Mouse (Mus musculus) intestine, embryonic 15.5 days (tissue): ENCODE data around the gene Gpr146. TPM values are rescaled to one million over a fixed set of nuclear protein-coding genes. Genes with fewer than 3 reads are reported as not detected.

ENCODE experiments used
- ATAC-seq: fragments of 200-750 bp; cut with Nextera tagmentation; 2 replicates; pipeline ENCODE4 v1.8.0; 2017; ENCODE audit warnings: moderate TSS enrichment, moderate library complexity
- H3K27ac ChIP-seq: fragments of 300-500 bp; sonication (generic); 2 replicates; pipeline ENCODE4 v1.5.1; 2015; ENCODE audit warnings: mild to moderate bottlenecking, inconsistent platforms
- H3K27me3 ChIP-seq: fragments of 300-500 bp; sonication (generic); replicated peaks from 2 replicates; pipeline ENCODE4 v1.6.1; 2015; ENCODE audit warnings: inconsistent platforms
- H3K36me3 ChIP-seq: fragments of 300-500 bp; sonication (generic); 2 replicates; pipeline ENCODE4 v1.6.1; 2015; ENCODE audit warnings: inconsistent platforms
- H3K4me1 ChIP-seq: fragments of 300-500 bp; sonication (generic); replicated peaks from 2 replicates; pipeline ENCODE4 v1.6.1; 2015; ENCODE audit warnings: inconsistent platforms
- H3K4me2 ChIP-seq: fragments of 300-500 bp; sonication (generic); replicated peaks from 2 replicates; pipeline ENCODE4 v1.6.1; 2015; ENCODE audit warnings: mild to moderate bottlenecking, inconsistent platforms
- H3K4me3 ChIP-seq: fragments of 300-500 bp; sonication (generic); replicated peaks from 2 replicates; pipeline ENCODE4 v1.5.1; 2015; ENCODE audit warnings: inconsistent platforms
- H3K9ac ChIP-seq: fragments of 300-500 bp; sonication (generic); 2 replicates; pipeline ENCODE4 v1.6.1; 2015; ENCODE audit warnings: inconsistent platforms
- H3K9me3 ChIP-seq: fragments of 300-500 bp; sonication (generic); 2 replicates; pipeline ENCODE4 v1.6.1; 2016; ENCODE audit warnings: inconsistent platforms
- WGBS: fragments of 180-500 bp; shearing (Covaris S2); methylation state at CpG from one replicate; pipeline ENCODE4 v1.1.7; 2015; 5-methylcytosine and 5-hydroxymethylcytosine counted together
- polyA plus RNA-seq: library from polyadenylated mRNA; unstranded; fragments of >200 nt; fragmentation: Nextera tagmentation; extraction: Ambion mirVana; gene quantifications from 2 replicates; pipeline ENCODE4 v1.2.1, GENCODE M21; 2015

Gene Gpr146
- polyA plus RNA-seq, 1 experiment from 2014 or later = 2.2 TPM

DNA sequence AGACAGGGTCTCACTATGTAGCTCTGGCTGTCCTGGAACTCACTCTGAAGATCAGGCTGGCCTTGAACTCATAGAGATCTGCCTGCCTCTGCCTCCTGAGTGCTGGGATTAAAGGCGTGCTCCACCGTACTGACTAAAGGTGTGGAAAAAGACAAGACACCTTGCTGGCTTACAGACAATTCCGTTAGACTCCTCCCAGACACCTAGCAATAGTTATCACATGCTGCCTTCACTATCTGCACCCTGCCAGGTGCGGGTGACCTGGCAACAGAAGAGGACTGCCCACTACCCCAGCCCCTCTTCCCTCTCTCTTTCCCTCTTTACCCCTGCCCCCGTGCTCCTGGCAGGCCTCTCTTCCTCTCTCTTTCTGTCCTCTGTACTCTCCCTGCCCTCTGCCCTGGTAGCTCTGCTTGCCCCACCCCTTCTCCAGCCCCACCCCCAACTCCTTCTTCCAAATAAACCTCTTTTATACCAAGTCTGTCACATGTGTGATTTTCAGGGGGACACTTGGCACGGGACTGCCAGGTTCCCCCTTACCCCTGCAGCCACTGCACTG lies 3.5 kb upstream of the Gpr146 start:
- Histone ChIP-seq H3K9ac (no peak overlapping the region), H3K4me3 (no peak overlapping the region), H3K4me1 (peaks cover 33% of the 10 kb centered on the region), H3K36me3 (no peaks in the 10 kb centered on the region), H3K4me2 (no peak overlapping the region), H3K27ac (no peak overlapping the region), H3K27me3 (no peaks in the 10 kb centered on the region), H3K9me3 (no peaks in the 10 kb centered on the region)
- no peak for ATAC-seq
- 68% methylated on average over 6 of the region's 6 CpGs for WGBS

- Histone ChIP-seq H3K27me3 (no peaks in the 10 kb centered on the region), H3K4me2 (no peak overlapping the region), H3K27ac (no peak overlapping the region), H3K9me3 (no peaks in the 10 kb centered on the region), H3K4me1 (peaks cover 41% of the 10 kb centered on the region), H3K36me3 (no peaks in the 10 kb centered on the region), H3K9ac (no peak overlapping the region), H3K4me3 (no peak overlapping the region)
- WGBS = 84% methylated on average over 2 of the region's 2 CpGs
- ATAC-seq = no peak
Observed at GRCm38 (mm10) chr5:139374841-139375240, 2.7 kb upstream of the Gpr146 start.

DNA sequence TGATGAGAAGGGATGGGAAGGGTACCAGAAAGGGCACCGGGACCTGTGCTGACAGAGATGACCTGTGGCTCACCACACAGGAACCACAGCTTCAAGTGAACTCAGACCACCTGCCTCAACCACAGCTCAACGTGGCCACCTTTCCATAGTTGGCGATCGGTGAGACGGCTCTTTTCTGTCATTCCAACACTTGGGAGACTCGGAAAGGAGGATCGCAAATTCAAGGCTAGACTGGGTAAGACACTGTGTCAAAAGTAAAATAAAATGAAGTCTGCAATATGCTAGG lies 717 bp downstream of the Gpr146 start:
- H3K9ac ChIP-seq = no peak overlapping the region
- no peak overlapping the region for H3K4me2 ChIP-seq
- ATAC-seq = no peak
- H3K4me3 ChIP-seq = no peak overlapping the region
- H3K36me3 ChIP-seq = no peaks in the 10 kb centered on the region
- H3K4me1 ChIP-seq = peaks cover 44% of the 10 kb centered on the region
- H3K27ac ChIP-seq = no peak overlapping the region
- H3K27me3 ChIP-seq = no peaks in the 10 kb centered on the region
- no peaks in the 10 kb centered on the region for H3K9me3 ChIP-seq
- WGBS = 84% methylated on average over 7 of the region's 7 CpGs

- Histone ChIP-seq H3K4me3 (no peak overlapping the region), H3K4me1 (peaks cover 43% of the 10 kb centered on the region), H3K9me3 (no peaks in the 10 kb centered on the region), H3K27ac (peak overlapping the region; percentile 67), H3K4me2 (peak overlapping the region; percentile 9), H3K27me3 (no peaks in the 10 kb centered on the region), H3K9ac (no peak overlapping the region), H3K36me3 (no peaks in the 10 kb centered on the region)
- no peak for ATAC-seq
- 28% methylated on average over 21 of the region's 21 CpGs for WGBS
Observed at GRCm38 (mm10) chr5:139378986-139379629, 1.6 kb downstream of the Gpr146 start.

GRCm38 (mm10) chr5:139379771-139380384 lies 2.4 kb downstream of the Gpr146 start:
- H3K9me3 ChIP-seq = no peaks in the 10 kb centered on the region
- 16% methylated on average over 8 of the region's 8 CpGs for WGBS
- peak overlapping the region; percentile 64 for H3K9ac ChIP-seq
- no peaks in the 10 kb centered on the region for H3K27me3 ChIP-seq
- H3K4me2 ChIP-seq = peak overlapping the region; percentile 93
- 0 out of 2 replicates have a peak overlapping the region, but pooled peaks have one; percentile 67 for H3K27ac ChIP-seq
- H3K36me3 ChIP-seq = no peaks in the 10 kb centered on the region
- no peak; the same call in 1 of the 2 replicates for ATAC-seq
- H3K4me1 ChIP-seq = peaks cover 49% of the 10 kb centered on the region
- peak overlapping the region; percentile 74 for H3K4me3 ChIP-seq

- peak overlapping the region; percentile 67; the same call in 1 of the 2 replicates for H3K27ac ChIP-seq
- ATAC-seq = peak; percentile 88
- peak overlapping the region; percentile 64 for H3K9ac ChIP-seq
- H3K27me3 ChIP-seq = no peaks in the 10 kb centered on the region
- WGBS = 1% methylated on average over 73 of the region's 73 CpGs
- H3K4me2 ChIP-seq = peak overlapping the region; percentile 93
- peaks cover 49% of the 10 kb centered on the region for H3K4me1 ChIP-seq
- H3K4me3 ChIP-seq = peak overlapping the region; percentile 74
- H3K9me3 ChIP-seq = no peaks in the 10 kb centered on the region
- H3K36me3 ChIP-seq = no peaks in the 10 kb centered on the region
Observed at GRCm38 (mm10) chr5:139380385-139381248, 3.1 kb downstream of the Gpr146 start.

DNA sequence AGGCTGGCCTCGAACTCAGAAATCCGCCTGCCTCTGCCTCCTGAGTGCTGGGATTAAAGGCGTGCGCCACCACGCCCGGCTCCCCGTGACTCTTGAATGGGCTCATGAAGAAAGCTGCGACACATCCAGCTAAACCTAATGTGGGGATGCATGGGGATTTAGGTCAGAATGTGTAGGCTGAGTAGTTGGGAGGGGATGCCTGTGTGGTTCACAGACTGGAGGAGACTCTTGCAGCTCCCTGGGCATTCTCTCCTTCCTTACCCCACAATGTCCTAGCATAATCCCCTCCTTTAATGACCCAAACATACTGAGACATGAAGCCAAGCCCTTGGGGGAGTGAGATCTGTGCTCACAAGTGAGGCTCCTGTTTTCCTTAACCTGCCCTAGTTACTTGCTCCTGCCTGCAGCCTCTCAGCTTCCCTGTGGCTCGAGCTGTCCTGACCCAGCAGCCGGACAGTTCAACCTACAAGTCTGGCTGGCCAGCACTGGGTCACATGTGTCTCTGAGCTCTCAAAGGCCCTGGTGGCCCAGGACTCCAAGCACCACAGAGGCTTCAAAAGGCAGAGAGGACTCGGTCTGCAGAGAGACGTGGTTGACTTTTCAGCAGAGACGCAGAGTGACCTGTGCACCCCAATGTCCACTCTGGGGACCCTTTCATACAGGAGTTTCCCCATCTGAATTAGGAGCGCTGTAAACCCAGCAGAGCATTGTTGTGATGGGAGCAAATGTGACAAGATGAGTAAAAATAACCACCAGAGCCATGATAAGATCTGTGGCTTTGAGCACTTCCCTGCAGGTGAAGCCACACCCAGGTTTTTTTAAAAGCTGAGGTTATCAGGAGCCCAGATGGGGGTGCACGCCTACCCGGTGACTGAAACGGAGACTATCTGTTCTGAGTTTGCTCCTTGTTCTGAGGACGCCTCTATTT lies 4.4 kb downstream of the Gpr146 start:
- Histone ChIP-seq H3K4me3 (no peak overlapping the region), H3K9me3 (no peaks in the 10 kb centered on the region), H3K9ac (no peak overlapping the region; the same call in 1 of the 2 replicates), H3K4me2 (peak overlapping the region; percentile 29), H3K36me3 (no peaks in the 10 kb centered on the region), H3K4me1 (peaks cover 49% of the 10 kb centered on the region), H3K27me3 (no peaks in the 10 kb centered on the region), H3K27ac (no peak overlapping the region)
- 73% methylated on average over 18 of the region's 18 CpGs for WGBS
- no peak for ATAC-seq

- Histone ChIP-seq H3K4me1 (peaks cover 41% of the 10 kb centered on the region), H3K36me3 (no peaks in the 10 kb centered on the region), H3K9me3 (no peaks in the 10 kb centered on the region), H3K4me2 (peak overlapping the region; percentile 12; the same call in 1 of the 2 replicates), H3K27ac (peak overlapping the region; percentile 54; the same call in 1 of the 2 replicates), H3K27me3 (no peaks in the 10 kb centered on the region), H3K4me3 (no peak overlapping the region), H3K9ac (no peak overlapping the region)
- WGBS = 52% methylated on average over 8 of the region's 8 CpGs
- peak; percentile 26 for ATAC-seq
Observed at GRCm38 (mm10) chr5:139382760-139383159, 5.3 kb downstream of the Gpr146 start.

DNA sequence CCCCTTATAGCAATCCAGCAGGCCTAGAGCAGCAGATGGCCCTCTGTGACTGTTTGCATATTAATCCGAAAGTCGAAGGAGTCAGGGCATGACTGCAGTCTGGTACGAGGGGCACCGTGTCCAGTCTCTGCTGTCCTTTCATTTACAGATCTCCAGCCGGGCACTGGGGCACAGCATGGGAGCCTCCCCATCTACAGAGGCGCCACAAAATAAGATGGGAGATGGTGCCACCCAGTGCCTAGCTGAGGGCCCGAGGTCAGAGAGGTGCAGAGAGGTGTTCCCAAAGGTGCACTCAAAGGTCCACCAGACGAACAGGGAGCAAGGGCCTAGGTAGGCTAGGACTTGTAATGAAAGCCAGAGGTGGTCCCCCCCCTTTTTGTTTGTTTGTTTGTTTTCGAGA lies 5.7 kb downstream of the Gpr146 start:
- H3K4me3 ChIP-seq = no peak overlapping the region
- H3K9me3 ChIP-seq = no peaks in the 10 kb centered on the region
- no peaks in the 10 kb centered on the region for H3K27me3 ChIP-seq
- no peaks in the 10 kb centered on the region for H3K36me3 ChIP-seq
- 0 out of 2 replicates have a peak overlapping the region, but pooled peaks have one; percentile 12 for H3K4me2 ChIP-seq
- H3K27ac ChIP-seq = no peak overlapping the region
- H3K4me1 ChIP-seq = peaks cover 42% of the 10 kb centered on the region
- 80% methylated on average over 9 of the region's 9 CpGs for WGBS
- no peak for ATAC-seq
- no peak overlapping the region for H3K9ac ChIP-seq

- H3K27me3 ChIP-seq = no peaks in the 10 kb centered on the region
- no peak for ATAC-seq
- peaks cover 43% of the 10 kb centered on the region for H3K4me1 ChIP-seq
- no peak overlapping the region for H3K9ac ChIP-seq
- 33% methylated on average over 10 of the region's 10 CpGs for WGBS
- no peaks in the 10 kb centered on the region for H3K36me3 ChIP-seq
- H3K4me2 ChIP-seq = no peak overlapping the region
- no peak overlapping the region for H3K4me3 ChIP-seq
- H3K27ac ChIP-seq = no peak overlapping the region
- no peaks in the 10 kb centered on the region for H3K9me3 ChIP-seq
Observed at GRCm38 (mm10) chr5:139384531-139384930, 7.0 kb downstream of the Gpr146 start.

- no peak for ATAC-seq
- H3K9ac ChIP-seq = no peak overlapping the region
- H3K36me3 ChIP-seq = no peaks in the 10 kb centered on the region
- 90% methylated on average over 5 of the region's 5 CpGs for WGBS
- no peaks in the 10 kb centered on the region for H3K27me3 ChIP-seq
- no peaks in the 10 kb centered on the region for H3K9me3 ChIP-seq
- peaks cover 38% of the 10 kb centered on the region for H3K4me1 ChIP-seq
- no peak overlapping the region for H3K27ac ChIP-seq
- H3K4me3 ChIP-seq = no peak overlapping the region
- no peak overlapping the region for H3K4me2 ChIP-seq
Observed at GRCm38 (mm10) chr5:139386047-139386446, 8.6 kb downstream of the Gpr146 start.
